Mouse (Mus musculus) lung, postnatal 36 days (tissue): ENCODE measurements around the gene Magi1.
"Not testable (repeated sequence)": the region's sequence is repeated elsewhere in the genome, so short reads cannot be mapped to it uniquely, and the experiment has no call there.

ENCODE experiments used
- DNase-seq: peaks from one replicate; pipeline ENCODE4 v3.0.0; 2022; ENCODE audit warnings: mixed read lengths

Gene Magi1

GRCm38 (mm10) chr6:94043461-94043860 lies 240.3 kb downstream of the Magi1 start:
- no peak for DNase-seq

GRCm38 (mm10) chr6:94040093-94040492 lies 243.6 kb downstream of the Magi1 start:
- peak; percentile 46 for DNase-seq

- DNase-seq = peak; percentile 15
Observed at GRCm38 (mm10) chr6:94038897-94039296, 244.8 kb downstream of the Magi1 start.

- no peak for DNase-seq
Observed at GRCm38 (mm10) chr6:94036554-94036953, 247.2 kb downstream of the Magi1 start.

DNA sequence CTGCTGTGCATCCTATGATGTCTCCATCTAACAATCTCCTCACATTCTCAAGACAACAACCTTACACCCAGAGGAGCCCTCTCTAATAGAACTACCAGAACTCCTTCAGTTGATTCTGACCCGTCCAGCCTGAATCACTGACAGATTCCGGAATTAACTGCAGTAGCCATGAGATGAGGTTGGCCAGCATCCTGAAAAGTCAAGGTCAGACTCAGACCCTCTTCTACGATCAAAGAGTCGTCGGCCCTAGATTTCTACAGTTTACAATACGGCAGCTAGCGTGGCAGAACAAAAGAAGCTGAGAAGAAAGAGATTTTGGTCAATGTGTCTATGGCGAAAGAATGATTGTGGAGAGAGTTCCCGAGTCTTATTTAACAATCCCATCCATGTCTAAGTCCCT lies 257.4 kb downstream of the Magi1 start:
- no peak for DNase-seq

- DNase-seq = no peak
Observed at GRCm38 (mm10) chr6:94022437-94022836, 261.3 kb downstream of the Magi1 start.

DNA sequence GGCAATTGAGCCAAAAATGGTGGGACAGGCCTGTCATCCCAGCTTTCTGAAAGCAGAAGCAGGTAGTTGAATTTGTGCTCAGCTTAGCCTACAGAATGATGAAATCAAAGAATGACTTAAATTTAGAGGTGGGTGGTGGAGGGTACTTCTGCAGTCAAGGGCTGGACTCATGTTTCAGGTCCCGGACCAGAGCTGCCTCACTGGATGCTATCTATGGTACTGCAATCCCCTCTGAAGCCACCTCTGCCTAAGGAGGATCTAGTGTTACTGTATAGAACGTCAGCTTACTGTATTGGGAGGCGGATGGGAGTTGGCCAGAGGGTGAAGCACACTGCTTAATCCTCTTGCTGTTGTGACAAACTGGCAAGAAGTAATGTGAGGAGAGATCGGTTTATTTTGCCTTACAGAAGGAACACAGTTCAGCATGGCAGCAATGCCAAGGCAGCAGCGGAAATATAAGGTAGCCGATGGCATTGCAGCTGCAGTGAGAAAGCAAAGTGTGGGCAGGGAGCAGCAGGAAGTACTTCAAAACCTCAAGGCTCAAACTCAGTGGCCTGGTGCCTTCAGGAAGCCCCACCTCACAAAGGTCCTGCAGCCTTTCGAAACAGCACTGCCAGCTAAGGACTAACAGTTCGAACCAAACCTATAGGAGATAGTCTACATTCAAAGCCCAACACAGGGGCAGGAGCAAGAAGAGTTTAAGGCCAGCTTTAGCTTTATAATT lies 262.3 kb downstream of the Magi1 start:
- peak; percentile 26 for DNase-seq

DNA sequence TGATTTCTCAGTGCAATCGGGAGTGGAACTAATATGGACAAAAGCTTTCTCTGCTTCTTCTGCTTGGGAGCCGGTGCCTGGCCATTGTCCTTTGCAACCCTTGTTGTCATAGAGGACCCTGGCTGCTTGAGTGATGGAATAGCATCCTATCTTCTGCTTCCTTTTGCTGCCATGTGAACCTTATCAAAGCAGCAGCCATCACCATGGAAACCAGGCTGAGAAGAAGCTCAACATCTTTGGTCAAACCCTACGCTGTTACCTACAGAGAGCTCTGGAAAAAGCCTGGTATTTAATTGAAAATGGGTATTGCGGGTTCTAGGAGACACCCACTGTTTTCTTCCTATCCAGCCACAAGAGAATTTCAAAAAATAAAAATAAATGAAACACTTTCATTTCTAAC lies 263.2 kb downstream of the Magi1 start:
- DNase-seq = no peak

DNA sequence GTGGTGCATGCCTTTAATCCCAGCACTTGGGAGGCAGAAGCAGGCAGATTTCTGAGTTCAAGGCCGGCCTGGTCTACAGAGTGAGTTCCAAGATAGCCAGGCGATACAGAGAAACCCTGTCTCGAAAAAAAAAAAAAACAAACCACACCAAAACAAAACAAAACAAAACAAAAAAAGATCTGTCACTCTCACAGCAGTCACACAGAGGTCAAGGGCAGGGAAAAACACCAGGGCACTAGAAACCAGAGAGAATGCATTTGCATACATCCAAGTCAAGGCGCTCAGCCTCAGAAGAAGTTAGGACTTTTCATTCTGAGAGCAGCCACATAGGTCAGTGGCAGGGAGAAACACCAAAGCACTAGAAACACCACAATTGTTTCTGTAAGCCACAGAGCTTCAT lies 263.8 kb downstream of the Magi1 start:
- DNase-seq = no peak

DNA sequence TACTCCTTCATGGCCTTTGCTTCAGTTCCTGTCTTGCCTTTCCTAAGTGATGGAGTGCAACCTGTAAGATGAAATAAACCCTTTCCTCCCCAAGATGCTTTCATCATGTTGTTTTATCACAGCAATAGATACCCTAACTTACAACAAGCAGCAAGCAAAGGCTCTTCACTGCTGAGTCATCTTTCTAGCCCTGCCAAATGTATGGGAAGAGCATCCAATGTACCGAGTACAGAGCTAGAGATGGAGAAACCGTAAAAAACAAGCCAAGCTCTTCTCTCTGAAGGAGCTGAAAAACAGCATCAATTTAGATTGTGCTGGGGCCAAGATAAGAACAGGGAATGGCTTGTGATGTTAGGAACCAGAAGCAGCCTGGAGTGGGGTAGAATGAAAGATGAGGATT lies 270.0 kb downstream of the Magi1 start:
- no peak for DNase-seq

DNA sequence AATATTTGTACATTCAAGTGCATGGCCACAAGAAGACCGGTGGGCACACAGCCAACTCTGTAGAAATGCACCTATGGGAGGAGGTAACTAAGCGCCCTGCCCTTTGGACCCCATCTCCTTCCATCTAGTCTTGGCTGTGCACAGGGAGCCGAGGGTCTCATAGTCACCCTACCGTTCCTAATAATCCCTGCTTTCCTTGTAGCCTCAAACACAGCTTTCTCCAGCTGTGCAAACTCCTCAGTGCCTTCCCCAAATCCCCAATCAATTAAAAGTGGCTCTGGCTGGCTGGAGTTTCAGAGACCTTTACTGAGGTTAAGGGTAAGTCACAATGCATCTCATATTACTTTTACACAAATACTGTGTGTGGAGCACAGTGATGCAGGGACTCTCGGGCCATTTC lies 271.8 kb downstream of the Magi1 start:
- DNase-seq = peak; percentile 17

DNA sequence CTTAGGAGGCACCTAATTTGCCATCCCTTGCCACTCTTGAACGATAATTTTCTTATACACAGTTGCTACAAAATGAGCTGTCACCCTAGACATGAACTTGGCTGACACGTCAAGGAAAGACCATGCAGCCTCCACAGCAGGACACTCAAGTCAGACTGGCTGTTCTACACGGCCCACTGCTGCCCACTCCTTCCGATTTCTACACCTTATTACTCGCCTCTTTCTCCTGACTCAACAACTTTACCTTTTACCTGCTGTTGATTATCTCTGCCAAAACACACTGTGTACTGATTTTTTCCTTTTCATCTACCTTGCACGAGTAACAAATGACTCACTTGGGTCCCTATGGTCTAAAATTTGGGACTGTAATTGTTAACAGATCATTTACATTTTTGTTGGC lies 272.2 kb downstream of the Magi1 start:
- no peak for DNase-seq

GRCm38 (mm10) chr6:94008577-94008976 lies 275.1 kb downstream of the Magi1 start:
- DNase-seq = no peak

DNA sequence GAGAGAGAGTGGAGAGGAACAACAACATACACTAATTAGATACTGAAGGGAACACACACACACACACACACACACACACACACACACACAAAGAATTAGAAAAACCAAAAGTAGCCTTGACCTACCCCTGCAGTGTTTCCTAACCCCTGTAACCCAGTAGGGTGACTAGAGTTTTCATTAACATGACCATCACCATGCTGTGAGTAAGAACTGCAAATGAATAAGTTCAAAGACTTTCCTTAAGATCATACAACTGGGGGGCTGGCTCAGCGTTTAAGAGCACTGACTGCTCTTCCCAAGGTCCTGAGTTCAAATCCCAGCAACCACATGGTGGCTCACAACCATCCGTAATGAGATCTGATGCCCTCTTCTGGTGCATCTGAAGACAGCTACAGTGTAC lies 280.1 kb downstream of the Magi1 start:
- not testable (repeated sequence) for DNase-seq

DNA sequence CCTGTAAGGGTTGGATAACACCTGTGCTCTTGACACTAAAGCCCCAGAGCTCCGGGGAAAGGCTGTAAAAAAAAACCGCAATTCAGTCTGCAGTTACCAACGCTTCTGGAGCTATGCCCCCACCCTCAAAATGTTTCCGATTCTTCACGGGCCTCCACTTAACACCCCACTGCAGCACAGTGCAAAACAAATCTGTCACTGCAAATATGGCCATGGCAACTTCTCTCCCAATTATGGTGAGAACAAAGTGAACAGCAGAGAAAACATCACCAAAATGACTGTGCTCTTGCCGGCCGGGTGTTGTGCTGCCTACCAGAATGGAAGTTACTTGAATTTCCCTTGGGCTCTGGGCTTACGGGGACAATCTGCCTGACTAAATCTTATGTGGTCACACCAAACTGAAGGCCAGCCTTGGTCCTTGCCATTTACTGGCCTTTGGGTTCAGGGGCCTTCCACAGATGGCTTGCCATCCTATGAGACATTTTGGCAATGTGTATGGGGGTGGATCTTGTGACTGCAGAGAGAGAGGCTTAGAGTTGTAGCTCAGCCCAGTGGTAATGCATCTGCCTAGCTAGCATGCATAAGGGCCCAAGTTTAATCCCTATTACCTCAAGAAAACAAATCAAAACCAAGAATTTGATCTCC lies 286.8 kb downstream of the Magi1 start:
- no peak for DNase-seq

DNA sequence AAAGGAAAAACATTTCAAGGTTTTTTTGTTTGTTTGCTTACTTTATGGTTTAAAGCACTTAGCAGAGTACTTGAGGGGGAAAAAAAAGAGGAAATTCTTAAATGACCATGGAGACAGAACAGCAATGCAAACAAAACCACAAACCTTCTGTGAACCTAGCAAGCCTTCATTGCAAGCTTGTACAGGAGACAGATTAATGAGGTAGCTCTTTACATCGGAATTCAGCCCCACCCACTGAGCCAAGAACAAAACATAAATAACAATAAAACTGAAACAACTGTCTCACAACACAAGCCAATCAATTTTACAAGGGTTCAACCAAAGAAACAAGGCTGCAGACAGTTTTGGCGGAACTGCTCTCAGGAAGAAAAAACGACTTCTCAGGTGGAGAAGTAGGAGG lies 296.2 kb downstream of the Magi1 start:
- DNase-seq = no peak

- DNase-seq = peak; percentile 40
Observed at GRCm38 (mm10) chr6:93985111-93985510, 298.6 kb downstream of the Magi1 start.

GRCm38 (mm10) chr6:93983551-93983950 lies 300.2 kb downstream of the Magi1 start:
- no peak for DNase-seq

DNA sequence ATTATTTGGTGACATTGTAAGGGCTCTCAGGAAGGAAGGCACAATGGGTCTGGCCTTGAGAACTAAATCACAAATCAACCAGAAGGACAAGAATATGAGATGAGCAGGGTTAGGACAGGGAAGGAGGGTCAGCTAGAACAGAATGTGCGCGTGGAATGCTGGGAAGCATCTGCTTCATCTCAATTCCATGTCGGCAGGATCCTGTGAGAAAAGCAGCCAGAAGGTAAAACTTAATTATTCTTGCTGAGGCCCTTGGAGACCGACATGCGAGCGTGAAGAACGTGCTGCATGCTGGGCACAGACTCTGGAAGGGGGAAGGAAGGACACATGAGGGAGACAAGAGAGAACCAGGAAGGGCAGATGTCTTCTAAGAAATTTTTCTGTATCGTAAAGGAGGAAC lies 302.5 kb downstream of the Magi1 start:
- DNase-seq = no peak

- DNase-seq = no peak
Observed at GRCm38 (mm10) chr6:93979241-93979640, 304.5 kb downstream of the Magi1 start.

DNA sequence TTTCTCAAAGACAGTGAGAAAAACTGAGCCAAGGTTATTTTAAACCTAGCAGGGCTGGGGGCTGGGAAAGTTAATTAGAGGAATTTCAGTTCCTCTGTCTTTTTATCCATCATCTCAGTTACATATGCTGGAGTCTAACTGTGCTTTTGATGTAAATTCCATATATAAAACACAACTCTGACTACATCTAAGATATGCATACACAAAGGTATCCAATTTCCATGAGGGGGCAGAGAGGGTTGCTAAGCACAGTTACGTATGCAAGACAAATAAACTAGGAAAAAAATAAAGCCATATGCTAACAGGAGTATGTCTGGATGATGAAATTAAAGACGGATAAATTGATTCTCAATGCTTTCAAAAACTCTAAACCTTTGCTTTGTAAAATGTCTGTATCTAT lies 315.0 kb downstream of the Magi1 start:
- no peak for DNase-seq

- no peak for DNase-seq
Observed at GRCm38 (mm10) chr6:93962757-93963336, 320.9 kb downstream of the Magi1 start.

- DNase-seq = no peak
Observed at GRCm38 (mm10) chr6:93961782-93962181, 321.9 kb downstream of the Magi1 start.

DNA sequence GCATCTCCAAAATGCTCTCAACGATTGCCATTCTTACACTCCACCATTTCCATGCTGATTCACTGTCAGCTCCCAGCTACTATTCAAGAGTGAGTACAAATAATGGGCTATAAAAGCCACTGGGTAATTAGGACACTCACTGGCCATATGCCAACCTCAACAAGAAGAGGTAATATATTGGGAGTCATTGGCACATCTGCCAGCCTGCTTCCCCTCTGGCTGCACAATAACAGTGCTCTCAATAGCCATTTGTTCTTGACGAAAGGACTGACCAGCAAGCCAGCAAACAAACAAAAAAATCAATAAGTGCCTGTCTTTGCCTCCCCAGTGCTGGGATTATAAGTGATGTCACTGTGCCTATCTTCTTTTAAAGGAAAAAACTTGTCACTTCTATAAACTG lies 326.5 kb downstream of the Magi1 start:
- peak; percentile 2 for DNase-seq
